Mouse (Mus musculus): ENCODE results near the gene Sox2. TPM values are rescaled to one million over a fixed set of nuclear protein-coding genes. Genes with fewer than 3 reads are reported as not detected.

Gene Sox2
- total RNA-seq, 2 experiments from 2014 or later, result 32.0 to 39.7 TPM

DNA sequence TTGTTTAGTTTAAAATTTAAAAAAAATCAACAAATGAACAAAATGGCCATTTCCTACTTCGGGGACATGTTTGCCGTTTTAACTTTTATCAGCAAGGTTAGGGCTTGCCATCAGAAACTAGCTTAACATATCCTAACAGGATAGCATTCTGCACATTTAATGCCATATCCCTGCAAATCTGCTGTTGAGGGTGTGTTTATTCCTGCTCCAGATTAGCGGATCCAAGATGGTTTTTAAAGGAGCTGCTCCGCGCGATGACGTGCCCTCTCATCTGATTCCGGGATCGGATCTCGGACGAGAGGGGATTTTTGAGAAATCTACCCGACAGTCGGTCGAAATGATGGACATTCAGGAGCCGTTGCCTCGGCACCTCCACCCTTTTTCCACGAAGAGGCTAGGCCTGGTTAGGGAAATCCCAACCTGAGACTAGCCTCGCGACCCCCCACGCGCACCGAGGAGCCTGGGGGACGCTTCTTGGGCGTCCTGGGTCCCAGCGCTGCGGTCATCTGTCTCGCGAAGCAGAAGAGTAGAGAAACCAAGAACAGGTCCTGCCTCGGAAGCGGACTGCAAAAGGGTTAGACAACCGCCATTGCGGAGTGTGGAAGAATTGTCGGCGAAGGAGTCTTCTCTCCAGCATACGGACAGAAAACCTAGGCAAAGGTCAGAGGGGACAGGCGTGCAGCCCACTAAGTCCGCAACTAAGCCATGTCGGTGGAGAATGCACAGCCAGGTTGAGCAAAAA is 8.3 kb upstream of the Sox2 start:
- no peak for DNase-seq (ENCODE audit: extremely low spot score in 1 of 2, low spot score in 2 of 2)

DNA sequence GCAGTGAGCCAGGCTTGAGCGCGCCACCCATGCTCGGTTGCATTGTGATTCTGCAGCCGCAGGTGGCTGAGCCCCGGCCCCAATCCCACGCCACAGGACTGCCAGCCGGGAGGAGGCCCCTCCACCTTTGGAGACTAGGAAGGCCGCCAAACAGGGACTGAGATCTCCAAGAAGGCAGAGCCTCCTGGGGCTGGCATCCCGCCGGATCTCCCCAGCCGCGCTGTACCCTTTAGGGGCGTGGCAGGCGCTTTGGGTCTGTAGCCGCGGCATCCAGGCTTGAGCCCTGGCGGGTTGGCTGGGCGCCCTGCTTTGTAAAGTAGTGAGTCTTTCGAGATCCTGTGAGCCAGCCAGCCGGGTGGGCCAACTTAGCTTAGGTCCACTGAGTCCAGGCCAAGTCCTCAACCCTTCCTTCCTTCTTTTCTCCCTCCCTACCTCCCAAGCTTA is 7.7 kb upstream of the Sox2 start:
- intact Hi-C loops (cut with DNase I), result loop anchor here (2.0 to 10.0 kb wide), 6 partner anchors 198 to 692 kb away; no protein-coding TSS in a partner anchor
- DNase-seq (ENCODE audit: extremely low spot score in 1 of 2, low spot score in 2 of 2), result peak; percentile 85 to 86

More for the DNA sequence above, 8.3 kb upstream of the Sox2 start:
- intact Hi-C loops (cut with DNase I), result loop anchor here (2.0 to 10.0 kb wide), 6 partner anchors 197 to 693 kb away; no protein-coding TSS in a partner anchor

DNA sequence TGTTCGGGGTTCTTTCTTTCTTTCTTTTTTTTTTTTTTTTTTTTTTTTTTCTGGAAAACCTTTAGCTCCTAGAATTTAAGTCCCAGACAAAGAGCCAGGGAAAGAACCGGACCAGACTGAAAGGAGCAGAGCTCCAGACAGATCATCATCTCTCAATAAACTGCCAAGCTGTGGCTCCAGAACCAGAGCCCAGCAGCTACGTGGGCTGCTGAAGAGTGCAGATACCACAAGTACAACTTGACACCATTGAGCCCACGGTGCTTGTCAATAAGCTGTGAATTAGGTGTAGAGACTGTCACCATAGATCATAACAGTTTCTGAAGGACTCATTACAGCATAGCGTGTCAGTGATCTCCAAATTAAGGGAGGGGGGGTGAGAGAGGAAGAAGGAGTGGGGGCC is 7.1 kb upstream of the Sox2 start:
- intact Hi-C loops (cut with DNase I), result loop anchor here (2.0 to 10.0 kb wide), 6 partner anchors 198 to 692 kb away; no protein-coding TSS in a partner anchor
- DNase-seq (ENCODE audit: extremely low spot score in 1 of 2, low spot score in 2 of 2), result no peak

DNA sequence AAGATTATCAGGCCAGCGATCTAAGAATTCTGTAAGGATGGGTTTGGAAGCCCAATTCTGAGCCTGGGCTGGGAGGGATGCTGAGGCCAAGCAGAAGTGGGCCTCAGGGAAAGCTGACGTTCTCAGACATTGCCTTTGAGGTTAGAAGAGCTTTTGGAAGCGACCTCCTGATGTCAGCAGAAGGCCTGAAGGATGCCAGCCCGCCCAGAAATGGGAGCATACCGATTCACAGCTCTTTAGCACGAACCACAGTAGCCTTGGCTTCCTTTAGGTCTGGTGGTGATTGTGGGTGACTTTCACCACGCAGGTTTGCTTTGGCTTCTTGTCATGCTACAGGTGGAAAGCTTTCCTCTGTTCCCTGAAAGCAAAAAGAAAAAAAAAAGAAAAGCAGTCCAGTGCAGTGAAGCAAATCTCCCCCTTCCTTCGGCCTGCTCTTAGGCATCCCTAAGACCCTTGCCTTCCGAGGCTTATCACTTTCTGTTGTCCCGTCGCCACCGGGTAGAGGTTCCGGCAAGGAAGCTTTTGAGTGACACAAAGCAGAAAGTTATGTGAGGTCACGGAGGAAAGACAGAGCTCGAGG is 6.6 kb upstream of the Sox2 start:
- DNase-seq (ENCODE audit: extremely low spot score in 1 of 2, low spot score in 2 of 2), result no peak
- intact Hi-C loops (cut with DNase I), result loop anchor here (2.0 to 10.0 kb wide), 6 partner anchors 199 to 691 kb away; no protein-coding TSS in a partner anchor

DNA sequence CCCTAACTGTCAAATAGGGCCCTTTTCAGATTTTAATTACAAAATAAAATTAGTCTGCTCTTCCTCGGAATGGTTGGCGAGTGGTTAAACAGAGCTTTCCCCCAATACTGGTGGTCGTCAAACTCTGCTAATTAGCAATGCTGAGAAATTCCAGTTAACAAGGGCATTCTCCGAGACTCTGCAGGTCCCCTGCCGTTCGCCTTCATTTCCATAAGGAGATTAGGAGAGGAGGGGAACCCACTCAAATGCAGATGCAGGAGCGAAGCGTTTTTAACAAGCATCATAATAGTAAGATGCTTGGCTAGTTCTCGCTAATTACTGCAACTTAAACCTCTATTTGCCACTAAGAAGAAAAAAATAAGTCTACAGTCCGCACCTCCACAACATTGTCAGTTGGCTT is 4.0 kb upstream of the Sox2 start:
- intact Hi-C loops (cut with DNase I), result loop anchor here (10.0 kb wide), 3 partner anchors 459 to 691 kb away; no protein-coding TSS in a partner anchor
- DNase-seq (ENCODE audit: extremely low spot score in 1 of 2, low spot score in 2 of 2), result no peak

DNA sequence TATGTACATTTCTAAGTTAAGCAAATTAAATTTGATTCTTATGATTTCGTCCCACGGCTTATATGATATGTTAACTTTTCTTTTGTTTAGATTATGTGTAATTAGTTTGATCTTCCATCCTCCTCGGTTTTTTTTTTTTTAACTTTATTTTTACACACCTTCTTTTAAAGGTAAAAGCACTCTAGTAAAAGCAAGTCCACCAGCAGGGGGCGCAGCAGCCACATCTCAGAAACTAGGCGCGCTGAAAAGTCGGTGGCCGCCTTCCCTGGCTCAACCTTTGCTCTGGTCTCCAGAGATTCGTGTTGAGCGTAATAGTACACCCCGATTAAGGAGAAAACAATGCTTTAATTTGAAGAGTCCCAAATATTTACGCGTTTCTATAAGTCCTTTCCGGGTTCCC is 2.5 kb upstream of the Sox2 start:
- intact Hi-C loops (cut with DNase I), result loop anchor here (1.0 to 10.0 kb wide), 5 partner anchors 457 to 927 kb away; no protein-coding TSS in a partner anchor
- peak; percentile 82 to 85 for DNase-seq (ENCODE audit: extremely low spot score in 1 of 2, low spot score in 2 of 2)

DNA sequence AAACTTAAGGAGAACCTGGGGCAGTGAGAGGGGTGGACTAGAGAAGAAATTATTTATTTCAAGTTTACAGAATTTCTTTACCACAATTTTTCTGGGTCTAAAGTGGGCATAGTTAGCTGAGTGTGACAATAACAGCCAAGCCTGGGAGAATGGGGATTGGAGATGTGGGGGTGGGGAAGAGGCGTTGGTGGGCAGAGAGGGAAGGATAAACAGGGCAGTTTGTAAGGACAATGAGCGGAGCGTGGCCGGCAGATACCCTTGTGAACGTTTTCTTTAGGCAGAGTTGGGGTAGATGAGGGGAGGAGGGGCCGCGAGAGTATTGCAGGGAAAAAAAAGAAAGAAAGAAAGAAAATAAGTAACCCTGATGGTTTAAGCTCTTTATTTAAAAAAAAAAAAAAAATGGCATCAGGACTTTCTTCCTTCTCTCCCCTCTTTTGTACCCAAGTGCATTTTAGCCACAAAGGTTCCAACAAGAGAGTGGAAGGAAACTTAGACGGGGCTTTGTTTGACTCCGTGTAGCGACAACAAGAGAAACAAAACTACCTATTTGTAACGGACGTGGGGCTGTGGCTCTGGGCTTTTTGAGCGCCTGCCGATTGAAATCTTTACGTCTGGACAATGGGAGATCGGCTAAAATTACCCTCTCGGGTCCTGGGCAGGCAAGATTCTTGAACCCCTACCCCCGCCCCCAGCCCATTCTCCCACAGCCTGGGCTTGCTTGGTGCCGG is 1.9 kb upstream of the Sox2 start:
- intact Hi-C loops (cut with DNase I), result loop anchor here (2.0 to 10.0 kb wide), 4 partner anchors 457 to 927 kb away; no protein-coding TSS in a partner anchor
- DNase-seq (ENCODE audit: extremely low spot score in 1 of 2, low spot score in 2 of 2), result no peak

DNA sequence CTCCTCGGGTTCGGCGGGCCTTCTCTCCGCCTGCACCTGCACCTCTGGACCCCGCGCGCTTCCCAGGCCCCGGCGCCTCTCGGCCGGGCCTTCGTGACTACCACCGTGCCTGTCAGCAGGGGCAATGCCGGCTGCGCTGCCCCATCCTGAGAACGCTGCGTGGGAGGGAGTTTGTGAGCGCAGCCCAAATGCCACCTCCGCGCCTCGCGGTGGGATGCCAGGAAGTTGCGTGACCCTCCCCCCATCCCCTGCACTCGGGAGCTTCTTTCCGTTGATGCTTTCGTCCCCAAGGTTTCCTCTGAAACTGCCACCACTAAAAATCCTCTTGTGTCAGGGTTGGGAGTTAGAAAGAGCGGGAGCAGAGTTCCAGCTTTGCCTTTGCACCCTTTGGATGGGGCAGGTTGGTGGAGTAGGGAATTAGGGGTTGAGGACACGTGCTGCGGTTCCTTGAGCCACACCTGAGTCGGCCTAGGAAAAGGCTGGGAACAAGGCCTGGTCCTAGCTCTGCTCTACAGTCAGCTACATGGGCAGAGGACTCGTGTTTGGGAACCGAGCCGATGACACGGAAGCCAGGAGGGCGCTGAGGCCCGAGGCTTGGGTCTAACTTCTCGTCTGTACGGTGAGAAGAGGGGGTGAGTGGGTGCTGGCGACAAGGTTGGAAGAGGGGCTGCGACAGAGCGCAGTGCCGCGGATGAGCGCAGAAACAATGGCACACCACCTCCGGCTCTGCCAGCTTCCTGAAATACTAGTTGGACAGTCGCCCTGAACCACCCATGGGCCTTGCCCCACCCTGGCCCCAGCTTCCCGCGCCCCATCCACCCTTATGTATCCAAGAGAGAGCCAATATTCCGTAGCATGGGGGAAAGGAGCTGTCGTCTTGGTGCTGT is 1.1 kb upstream of the Sox2 start:
- DNase-seq (ENCODE audit: extremely low spot score in 1 of 2, low spot score in 2 of 2), result peak in 1 of 2 experiments; percentile 54
- intact Hi-C loops (cut with DNase I), result loop anchor here (2.0 to 10.0 kb wide), 4 partner anchors 456 to 926 kb away; no protein-coding TSS in a partner anchor

DNA sequence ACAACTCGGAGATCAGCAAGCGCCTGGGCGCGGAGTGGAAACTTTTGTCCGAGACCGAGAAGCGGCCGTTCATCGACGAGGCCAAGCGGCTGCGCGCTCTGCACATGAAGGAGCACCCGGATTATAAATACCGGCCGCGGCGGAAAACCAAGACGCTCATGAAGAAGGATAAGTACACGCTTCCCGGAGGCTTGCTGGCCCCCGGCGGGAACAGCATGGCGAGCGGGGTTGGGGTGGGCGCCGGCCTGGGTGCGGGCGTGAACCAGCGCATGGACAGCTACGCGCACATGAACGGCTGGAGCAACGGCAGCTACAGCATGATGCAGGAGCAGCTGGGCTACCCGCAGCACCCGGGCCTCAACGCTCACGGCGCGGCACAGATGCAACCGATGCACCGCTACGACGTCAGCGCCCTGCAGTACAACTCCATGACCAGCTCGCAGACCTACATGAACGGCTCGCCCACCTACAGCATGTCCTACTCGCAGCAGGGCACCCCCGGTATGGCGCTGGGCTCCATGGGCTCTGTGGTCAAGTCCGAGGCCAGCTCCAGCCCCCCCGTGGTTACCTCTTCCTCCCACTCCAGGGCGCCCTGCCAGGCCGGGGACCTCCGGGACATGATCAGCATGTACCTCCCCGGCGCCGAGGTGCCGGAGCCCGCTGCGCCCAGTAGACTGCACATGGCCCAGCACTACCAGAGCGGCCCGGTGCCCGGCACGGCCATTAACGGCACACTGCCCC is 586 bp downstream of the Sox2 start:
- intact Hi-C loops (cut with DNase I), result loop anchor here (10.0 kb wide), 1 partner anchor 574 kb away; no protein-coding TSS in a partner anchor
- DNase-seq (ENCODE audit: extremely low spot score in 1 of 2, low spot score in 2 of 2), result peak in 1 of 2 experiments; percentile 69

DNA sequence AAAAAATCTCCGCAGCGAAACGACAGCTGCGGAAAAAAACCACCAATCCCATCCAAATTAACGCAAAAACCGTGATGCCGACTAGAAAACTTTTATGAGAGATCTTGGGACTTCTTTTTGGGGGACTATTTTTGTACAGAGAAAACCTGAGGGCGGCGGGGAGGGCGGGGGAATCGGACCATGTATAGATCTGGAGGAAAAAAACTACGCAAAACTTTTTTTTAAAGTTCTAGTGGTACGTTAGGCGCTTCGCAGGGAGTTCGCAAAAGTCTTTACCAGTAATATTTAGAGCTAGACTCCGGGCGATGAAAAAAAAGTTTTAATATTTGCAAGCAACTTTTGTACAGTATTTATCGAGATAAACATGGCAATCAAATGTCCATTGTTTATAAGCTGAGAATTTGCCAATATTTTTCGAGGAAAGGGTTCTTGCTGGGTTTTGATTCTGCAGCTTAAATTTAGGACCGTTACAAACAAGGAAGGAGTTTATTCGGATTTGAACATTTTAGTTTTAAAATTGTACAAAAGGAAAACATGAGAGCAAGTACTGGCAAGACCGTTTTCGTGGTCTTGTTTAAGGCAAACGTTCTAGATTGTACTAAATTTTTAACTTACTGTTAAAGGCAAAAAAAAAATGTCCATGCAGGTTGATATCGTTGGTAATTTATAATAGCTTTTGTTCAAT is 1.4 kb downstream of the Sox2 start:
- intact Hi-C loops (cut with DNase I), result loop anchor here (1.0 to 10.0 kb wide), 2 partner anchors 12 to 573 kb away; no protein-coding TSS in a partner anchor
- no peak for DNase-seq (ENCODE audit: extremely low spot score in 1 of 2, low spot score in 2 of 2)

DNA sequence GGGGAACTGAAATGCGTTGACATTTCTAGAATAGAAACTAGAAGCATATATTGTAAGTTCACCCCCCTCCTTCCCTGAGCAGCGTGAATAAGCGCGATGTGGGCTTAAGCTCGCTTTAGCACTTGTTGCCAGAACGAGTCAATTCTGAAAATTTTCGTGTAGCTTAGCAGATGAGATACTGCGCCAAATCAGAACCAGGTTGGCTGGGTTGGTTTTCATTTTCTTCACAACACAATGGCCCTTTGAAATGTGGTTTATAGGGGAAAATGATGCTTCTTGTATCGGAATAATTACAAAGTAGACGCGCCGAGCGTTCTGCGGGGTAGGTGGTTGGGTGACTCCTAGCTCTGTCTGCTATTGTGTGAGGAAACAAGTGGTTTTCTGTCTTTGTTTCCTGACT is 2.4 kb downstream of the Sox2 start:
- intact Hi-C loops (cut with DNase I), result loop anchor here (1.0 to 10.0 kb wide), 2 partner anchors 11 to 572 kb away; no protein-coding TSS in a partner anchor
- no peak for DNase-seq (ENCODE audit: extremely low spot score in 1 of 2, low spot score in 2 of 2)

DNA sequence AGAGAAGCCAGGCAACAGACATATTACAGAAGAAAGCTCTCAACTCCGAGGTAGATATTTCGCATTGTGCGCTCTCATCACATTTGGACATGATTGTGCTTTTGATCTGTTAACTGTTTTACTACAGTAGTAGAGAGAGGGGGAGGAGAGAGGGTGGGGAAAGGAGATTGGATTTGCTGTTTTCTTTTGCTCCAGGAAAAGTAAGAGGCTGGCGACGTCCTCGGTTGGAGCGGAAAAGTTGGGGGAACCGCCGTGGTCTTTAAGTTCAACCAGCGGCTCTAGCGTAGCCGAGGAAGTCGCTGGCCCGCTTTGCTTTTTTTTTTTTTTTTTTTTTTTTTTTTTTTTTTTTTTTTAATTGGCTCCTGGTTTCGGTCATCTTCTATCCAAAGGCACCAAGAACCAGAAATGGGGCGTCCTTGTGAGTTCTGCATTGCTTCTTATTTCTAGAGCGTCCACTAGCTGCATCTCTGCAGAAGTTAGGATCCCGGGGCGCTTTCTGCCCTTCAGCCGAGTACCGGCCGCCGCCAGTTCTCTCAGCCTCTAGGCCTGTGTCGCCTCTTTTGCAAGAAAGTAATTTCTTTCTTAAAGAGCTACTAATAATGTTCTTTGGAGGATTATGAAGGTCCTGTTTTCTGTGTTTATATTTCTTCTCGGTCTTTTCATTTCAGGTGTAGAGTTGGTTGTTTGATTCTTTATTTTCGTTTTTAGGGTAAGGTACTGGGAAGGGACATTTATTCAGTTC is 3.2 kb downstream of the Sox2 start:
- DNase-seq (ENCODE audit: extremely low spot score in 1 of 2, low spot score in 2 of 2), result no peak
- intact Hi-C loops (cut with DNase I), result loop anchor here (10.0 kb wide), 1 partner anchor 571 kb away; no protein-coding TSS in a partner anchor

DNA sequence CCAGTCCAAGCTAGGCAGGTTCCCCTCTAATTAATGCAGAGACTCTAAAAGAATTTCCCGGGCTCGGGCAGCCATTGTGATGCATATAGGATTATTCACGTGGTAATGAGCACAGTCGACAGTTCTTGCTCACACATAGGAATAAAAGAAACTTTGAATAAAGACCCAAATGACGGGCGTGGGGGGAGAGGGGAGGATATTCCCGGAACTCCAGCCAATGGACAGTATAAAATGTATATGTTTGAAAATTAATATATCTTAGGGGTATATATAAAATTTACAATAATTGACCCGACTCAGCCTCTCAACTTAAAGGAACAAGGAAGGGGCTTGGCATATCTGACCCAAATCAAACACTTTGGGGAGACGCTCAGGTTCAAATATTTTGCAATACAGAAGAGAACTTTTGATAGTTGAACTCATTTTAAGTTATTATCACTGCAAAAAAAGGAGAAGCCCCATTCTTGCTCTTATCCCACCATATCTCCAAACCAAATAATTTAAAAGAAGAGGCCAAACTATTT is 3.8 kb downstream of the Sox2 start:
- no peak for DNase-seq (ENCODE audit: extremely low spot score in 1 of 2, low spot score in 2 of 2)
- intact Hi-C loops (cut with DNase I), result loop anchor here (10.0 kb wide), 1 partner anchor 571 kb away; no protein-coding TSS in a partner anchor

DNA sequence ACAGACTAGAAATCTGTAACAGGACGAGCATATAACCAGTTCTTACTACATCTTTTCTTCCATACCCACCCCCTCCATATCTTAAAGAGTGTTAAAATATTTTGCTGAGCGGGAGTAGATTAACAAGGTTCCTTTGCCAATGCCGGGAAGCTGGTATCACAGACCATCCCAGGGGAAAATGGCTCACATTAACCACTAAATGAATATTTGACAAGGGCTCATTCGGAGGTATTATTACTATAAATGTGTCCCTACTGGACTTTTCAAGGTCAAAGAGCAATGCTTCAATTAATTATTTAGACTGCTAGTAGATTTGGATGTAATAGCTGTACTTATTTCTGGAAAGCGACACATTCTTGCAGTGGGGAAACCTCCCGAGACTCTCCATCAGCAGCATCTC is 4.6 kb downstream of the Sox2 start:
- DNase-seq (ENCODE audit: extremely low spot score in 1 of 2, low spot score in 2 of 2), result no peak
- intact Hi-C loops (cut with DNase I), result loop anchor here (5.0 to 10.0 kb wide), 2 partner anchors 433 to 570 kb away; no protein-coding TSS in a partner anchor

DNA sequence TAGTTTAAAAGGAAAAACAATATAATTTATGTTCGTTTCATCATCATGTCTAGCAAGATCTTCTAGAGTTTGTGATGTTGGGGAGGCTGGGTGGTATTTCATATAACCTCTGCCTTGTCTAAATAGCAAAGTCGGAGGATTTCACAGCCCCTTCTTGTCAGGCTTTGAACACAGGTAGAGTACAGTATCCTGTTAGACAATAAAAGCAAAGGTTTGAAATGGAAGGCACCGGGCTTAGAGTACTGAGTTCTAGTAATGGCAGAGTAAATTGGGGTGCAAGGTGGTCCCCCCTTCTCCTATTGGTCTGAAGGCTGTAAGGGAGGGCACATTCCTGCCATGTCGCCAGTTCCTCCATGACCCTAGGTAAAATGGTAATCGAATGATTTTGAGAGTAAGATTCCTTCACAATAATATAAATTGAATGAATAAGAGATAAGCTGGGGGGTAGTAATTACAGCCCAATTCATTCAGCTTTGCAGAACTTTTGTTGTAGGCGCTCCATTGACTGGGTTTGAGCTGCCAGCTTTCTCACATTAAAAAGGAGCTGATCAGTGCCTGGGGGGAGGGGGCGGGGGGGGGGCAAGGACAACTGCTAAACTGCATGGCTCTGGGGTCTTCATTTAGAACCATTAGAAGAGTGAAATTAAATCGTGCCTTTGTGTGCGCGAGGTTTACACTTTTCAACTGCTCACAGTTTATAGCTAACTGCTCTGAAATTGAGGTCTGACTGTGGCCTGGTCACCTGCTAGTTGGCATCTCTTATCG is 5.3 kb downstream of the Sox2 start:
- DNase-seq (ENCODE audit: extremely low spot score in 1 of 2, low spot score in 2 of 2), result no peak

More for the DNA sequence above, 5.3 kb downstream of the Sox2 start:
- intact Hi-C loops (cut with DNase I), result loop anchor here (5.0 to 10.0 kb wide), 2 partner anchors 432 to 569 kb away; no protein-coding TSS in a partner anchor
